Mouse (Mus musculus): ENCODE measurements around the gene Lrrc9.

The Lrrc9 gene

GRCm38 (mm10) chr12:72467789-72468188 lies 26.1 kb downstream of the Lrrc9 start:
- no peak for DNase-seq (ENCODE audit: low read depth in 2 of 2, low spot score in 2 of 2)

GRCm38 (mm10) chr12:72476773-72477450 lies 35.2 kb downstream of the Lrrc9 start:
- no peak for DNase-seq (ENCODE audit: low read depth in 2 of 2, low spot score in 2 of 2)

- DNase-seq (ENCODE audit: low read depth in 2 of 2, low spot score in 2 of 2), result no peak
Measured at GRCm38 (mm10) chr12:72482226-72482625, 40.6 kb downstream of the Lrrc9 start.

GRCm38 (mm10) chr12:72484872-72485271 lies 43.2 kb downstream of the Lrrc9 start:
- no peak for DNase-seq (ENCODE audit: low read depth in 2 of 2, low spot score in 2 of 2)

GRCm38 (mm10) chr12:72487498-72487897 lies 45.8 kb downstream of the Lrrc9 start:
- no peak for DNase-seq (ENCODE audit: low read depth in 2 of 2, low spot score in 2 of 2)

GRCm38 (mm10) chr12:72489995-72490394 lies 48.3 kb downstream of the Lrrc9 start:
- DNase-seq (ENCODE audit: low read depth in 2 of 2, low spot score in 2 of 2), result no peak

- no peak for DNase-seq (ENCODE audit: low read depth in 2 of 2, low spot score in 2 of 2)
Measured at GRCm38 (mm10) chr12:72491063-72491719, 49.5 kb downstream of the Lrrc9 start.

- DNase-seq (ENCODE audit: low read depth in 2 of 2, low spot score in 2 of 2), result no peak
Measured at GRCm38 (mm10) chr12:72496866-72497600, 55.4 kb downstream of the Lrrc9 start.

GRCm38 (mm10) chr12:72509606-72510005 lies 67.9 kb downstream of the Lrrc9 start:
- no peak for DNase-seq (ENCODE audit: low read depth in 2 of 2, low spot score in 2 of 2)

- no peak for DNase-seq (ENCODE audit: low read depth in 2 of 2, low spot score in 2 of 2)
Measured at GRCm38 (mm10) chr12:72515446-72515845, 73.8 kb downstream of the Lrrc9 start.

- no peak for DNase-seq (ENCODE audit: low read depth in 2 of 2, low spot score in 2 of 2)
Measured at GRCm38 (mm10) chr12:72518114-72518728, 76.6 kb downstream of the Lrrc9 start.

- DNase-seq (ENCODE audit: low read depth in 2 of 2, low spot score in 2 of 2), result no peak
Measured at GRCm38 (mm10) chr12:72519352-72519751, 77.7 kb downstream of the Lrrc9 start.

GRCm38 (mm10) chr12:72519855-72520254 lies 78.2 kb downstream of the Lrrc9 start:
- no peak for DNase-seq (ENCODE audit: low read depth in 2 of 2, low spot score in 2 of 2)

GRCm38 (mm10) chr12:72520645-72521044 lies 79.0 kb downstream of the Lrrc9 start:
- DNase-seq (ENCODE audit: low read depth in 2 of 2, low spot score in 2 of 2), result peak; percentile 57 to 62

- no peak for DNase-seq (ENCODE audit: low read depth in 2 of 2, low spot score in 2 of 2)
Measured at GRCm38 (mm10) chr12:72525588-72525987, 83.9 kb downstream of the Lrrc9 start.

- DNase-seq (ENCODE audit: low read depth in 2 of 2, low spot score in 2 of 2), result no peak
Measured at GRCm38 (mm10) chr12:72532303-72532702, 90.6 kb downstream of the Lrrc9 start.

GRCm38 (mm10) chr12:72533986-72534385 lies 92.3 kb downstream of the Lrrc9 start:
- DNase-seq (ENCODE audit: low read depth in 2 of 2, low spot score in 2 of 2), result no peak

- no peak for DNase-seq (ENCODE audit: low read depth in 2 of 2, low spot score in 2 of 2)
Measured at GRCm38 (mm10) chr12:72535599-72535998, 93.9 kb downstream of the Lrrc9 start.

GRCm38 (mm10) chr12:72536021-72536597 lies 94.4 kb downstream of the Lrrc9 start, which contains the start of gene Pcnx4:
TSS of gene Pcnx4 (plus strand) at chr12:72536383.
- peak; percentile 87 to 94 for DNase-seq (ENCODE audit: low read depth in 2 of 2, low spot score in 2 of 2)

GRCm38 (mm10) chr12:72538571-72538970 lies 96.9 kb downstream of the Lrrc9 start:
- DNase-seq (ENCODE audit: low read depth in 2 of 2, low spot score in 2 of 2), result no peak

GRCm38 (mm10) chr12:72554347-72554746 lies 112.7 kb downstream of the Lrrc9 start:
- DNase-seq (ENCODE audit: low read depth in 2 of 2, low spot score in 2 of 2), result no peak
